Mouse (Mus musculus) mesoderm, embryonic 11.5 days (tissue): ENCODE measurements around the gene Krt18.
"Not testable (repeated sequence)": the region's sequence is repeated elsewhere in the genome, so short reads cannot be mapped to it uniquely, and the experiment has no call there.

Source experiments
- DNase-seq: peaks from one replicate; pipeline ENCODE4 v3.0.0-alpha.2; 2012; ENCODE audit warnings: low read depth, low spot score

Gene Krt18

GRCm38 (mm10) chr15:102028040-102028439 lies at the start of gene Krt18:
Gene Krt18 (plus strand): TSS chr15:102028180.
- no peak for DNase-seq

DNA sequence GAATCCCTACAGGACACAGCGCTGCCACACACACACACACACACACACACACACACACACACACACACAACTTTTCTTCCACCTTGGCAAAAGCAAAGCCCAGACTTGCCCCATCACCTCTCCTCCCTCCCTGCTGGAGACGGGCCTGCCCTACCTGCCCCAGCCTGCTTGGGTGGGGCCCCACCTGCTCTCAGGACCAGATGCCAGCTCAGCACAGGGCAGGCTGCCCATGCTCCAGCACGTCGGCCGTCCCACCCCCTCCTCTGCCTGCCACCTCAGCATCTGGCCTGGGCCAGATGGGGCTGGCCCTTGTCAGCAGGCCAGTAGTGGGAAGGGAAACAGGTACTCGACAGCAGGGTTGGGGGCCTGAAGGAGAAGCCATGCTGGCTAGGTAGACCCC lies 47.1 kb upstream of the Krt18 start:
- no peak for DNase-seq

DNA sequence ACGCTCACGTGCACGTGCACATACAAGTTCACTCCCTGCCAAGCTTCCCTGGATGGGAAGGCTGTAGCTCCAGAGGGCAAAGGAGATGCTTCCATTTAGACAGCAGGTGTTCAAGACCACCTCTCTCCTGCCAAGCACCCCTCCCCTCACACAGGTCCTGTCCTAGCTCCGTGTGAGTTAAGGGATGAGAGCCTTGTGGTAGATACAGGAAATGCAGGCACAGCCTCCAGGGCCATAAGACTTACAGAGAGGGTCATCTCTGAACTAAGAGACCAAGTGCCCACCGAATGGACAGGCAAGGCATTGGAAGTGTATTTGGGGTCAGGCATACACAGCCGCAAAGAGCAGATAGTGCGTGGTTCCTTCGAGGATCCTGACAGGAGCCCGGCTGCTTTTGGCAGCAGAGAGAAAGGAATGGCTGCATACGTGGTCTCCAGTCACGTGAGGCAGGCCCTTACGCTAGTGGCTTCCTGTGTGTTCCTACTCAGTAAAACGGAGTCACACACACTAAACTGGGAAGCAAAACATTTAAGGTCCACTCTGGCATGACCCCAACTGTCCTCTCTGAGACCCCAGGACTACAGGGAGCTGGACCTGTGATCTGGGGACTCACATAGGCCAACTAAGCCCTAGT lies 44.5 kb upstream of the Krt18 start:
- DNase-seq: no peak

DNA sequence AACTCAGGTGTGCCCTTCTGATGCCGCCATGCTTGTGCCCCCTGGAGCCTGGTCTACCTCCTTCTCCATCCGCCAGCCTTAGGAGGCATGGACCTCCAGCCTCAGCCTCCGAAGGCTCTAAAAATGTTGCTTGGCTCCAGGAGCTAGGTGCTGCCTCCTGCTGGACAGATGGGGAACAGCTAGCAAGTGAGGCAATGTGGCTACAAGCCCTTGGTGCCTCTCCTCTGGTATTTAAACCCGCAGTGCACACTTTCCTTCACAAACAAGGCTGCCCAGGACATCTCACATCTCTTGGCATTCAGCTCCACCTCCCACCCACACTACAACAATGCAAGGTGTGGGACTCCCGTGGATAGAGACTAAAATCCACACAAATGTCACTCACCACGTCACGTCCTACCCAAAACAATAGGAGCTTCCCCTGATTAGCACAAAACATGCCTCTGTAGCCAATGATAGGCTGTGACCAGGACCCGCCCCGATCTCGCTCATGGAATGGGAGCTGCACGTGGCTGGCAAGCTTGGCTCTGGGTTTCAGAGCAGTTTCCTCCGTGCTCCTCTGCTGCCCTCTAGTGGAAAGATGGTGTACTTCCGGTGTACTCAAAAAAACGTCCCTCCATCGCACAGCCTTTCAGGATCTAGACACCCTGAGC lies 43.9 kb upstream of the Krt18 start:
- DNase-seq: peak; percentile 97

DNA sequence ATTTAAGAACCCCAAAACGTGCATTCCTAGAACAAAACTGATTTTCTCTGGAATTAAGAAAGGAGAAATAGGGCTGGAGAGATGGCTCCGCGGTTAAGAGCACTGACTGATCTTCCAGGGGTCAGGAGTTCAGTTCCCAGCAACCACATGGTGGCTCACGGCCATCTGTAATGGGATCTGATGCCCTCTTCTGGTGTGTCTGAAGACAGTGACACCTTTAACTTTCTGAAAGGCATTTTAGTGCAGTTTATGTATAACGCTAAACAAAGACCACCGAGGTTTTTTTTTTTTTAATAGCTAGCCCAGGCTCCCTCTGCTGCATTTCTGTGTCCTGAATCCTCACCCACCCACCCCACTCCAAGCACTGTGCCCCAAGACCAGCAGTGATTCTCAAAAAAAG lies 43.2 kb upstream of the Krt18 start:
- no peak for DNase-seq

DNA sequence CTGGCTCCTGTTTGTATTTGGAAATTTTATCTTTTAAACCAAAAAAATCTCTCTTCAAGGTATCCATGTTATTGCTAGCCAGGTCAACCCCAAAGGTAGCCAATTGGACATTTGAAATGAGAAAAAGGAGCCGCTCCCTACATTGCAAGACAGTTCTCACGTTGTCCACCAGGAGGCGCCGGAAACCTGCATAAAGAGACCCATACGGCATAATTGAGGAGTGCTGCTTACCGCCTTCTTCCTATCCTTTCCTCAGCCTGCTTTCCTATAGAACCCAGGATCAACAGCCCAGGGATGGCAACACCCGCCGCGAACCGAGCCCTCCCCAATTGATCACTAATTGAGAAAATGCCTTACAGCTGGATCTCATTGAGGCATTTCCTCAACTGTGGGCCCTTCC lies 39.9 kb upstream of the Krt18 start:
- DNase-seq: peak; percentile 87

DNA sequence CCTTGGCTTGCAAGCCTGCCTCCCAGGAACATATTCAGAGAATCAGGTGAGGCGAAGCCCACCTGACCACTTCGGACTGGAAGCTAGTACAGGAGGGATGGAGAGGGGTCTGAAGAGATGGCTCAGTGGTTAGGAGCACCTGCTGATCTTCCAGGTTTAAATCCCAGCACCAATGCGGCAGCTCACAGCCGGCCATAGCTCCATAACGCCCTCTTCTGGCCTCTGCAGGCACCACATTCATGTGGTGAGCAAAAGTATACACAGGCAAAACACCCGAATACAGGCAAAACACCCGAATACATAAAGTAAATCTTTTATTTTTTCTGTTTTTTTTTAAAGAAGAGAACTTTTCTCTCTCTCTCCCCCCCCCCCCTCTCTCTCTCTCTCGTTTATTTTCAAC lies 39.3 kb upstream of the Krt18 start:
- no peak for DNase-seq

DNA sequence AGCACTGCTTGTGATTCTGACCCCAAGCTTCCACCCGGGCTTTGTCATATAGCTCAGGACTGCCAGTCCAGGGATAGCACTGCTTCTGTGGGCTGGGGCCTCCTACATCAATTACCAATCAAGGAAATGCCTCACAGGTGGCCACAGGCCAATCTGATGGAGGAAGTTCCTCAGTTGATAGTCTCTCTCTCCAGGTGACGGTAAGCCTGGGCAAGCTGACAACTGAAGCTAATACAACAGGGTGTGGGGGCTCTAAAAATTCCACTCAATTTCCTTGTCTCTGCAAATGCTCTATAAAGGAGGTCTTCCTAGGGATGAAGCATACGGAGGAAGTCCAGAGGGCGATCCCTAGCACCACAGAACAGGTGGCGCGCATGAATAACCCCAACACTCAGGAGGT lies 37.0 kb upstream of the Krt18 start:
- no peak for DNase-seq

DNA sequence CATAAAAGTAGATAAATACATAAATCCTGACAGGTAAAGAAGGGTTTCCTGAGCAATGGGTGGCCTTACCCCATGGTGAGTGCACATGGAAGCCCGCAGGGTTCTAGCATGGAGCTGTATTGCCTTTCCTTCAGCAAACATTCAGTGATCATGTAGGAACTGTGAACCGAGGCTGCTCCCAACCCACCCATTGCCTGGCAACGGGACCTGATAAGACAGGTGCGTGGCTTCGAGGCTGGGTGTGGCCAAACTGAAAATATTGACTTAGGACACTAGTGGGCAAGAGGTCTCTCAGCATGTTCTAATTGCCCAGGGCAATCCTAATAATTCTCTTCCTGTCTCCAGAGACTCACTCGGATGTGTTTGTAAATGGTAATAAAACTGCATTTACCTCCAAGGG lies 33.6 kb upstream of the Krt18 start:
- no peak for DNase-seq

DNA sequence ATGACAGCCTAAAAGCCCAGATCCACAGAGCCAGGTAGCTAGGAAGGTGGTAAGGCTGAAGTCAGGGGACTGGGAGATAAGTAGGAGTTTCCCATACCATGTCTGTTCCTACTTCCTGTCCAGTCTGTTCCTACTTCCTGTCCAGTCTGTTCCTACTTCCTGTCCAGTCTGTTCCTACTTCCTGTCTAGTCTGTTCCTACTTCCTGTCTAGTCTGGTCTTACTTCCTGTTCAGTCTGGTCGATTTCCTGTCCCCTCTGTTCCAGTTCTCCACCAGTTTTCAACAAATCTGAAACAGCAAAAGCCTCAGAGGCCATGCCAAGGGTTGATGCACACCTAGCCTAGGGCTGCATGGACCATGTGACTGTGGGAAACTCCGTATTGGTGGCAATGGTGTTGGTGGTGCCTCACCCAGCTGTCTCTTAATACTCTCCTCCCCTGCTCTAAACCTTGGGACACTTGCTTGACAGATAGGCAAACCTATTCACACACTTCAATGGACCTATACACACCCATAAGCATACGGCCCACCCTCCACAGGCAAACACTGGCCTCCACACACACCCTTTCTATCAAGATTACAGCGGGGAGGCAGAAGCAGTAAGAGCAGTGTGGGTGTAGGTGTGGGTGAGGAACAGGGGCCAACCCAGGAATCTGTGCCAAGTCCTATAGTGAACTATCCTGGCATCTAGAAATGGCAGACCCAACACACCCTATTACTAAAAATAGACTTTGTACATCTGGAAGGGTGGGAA lies 32.3 kb upstream of the Krt18 start:
- no peak for DNase-seq

DNA sequence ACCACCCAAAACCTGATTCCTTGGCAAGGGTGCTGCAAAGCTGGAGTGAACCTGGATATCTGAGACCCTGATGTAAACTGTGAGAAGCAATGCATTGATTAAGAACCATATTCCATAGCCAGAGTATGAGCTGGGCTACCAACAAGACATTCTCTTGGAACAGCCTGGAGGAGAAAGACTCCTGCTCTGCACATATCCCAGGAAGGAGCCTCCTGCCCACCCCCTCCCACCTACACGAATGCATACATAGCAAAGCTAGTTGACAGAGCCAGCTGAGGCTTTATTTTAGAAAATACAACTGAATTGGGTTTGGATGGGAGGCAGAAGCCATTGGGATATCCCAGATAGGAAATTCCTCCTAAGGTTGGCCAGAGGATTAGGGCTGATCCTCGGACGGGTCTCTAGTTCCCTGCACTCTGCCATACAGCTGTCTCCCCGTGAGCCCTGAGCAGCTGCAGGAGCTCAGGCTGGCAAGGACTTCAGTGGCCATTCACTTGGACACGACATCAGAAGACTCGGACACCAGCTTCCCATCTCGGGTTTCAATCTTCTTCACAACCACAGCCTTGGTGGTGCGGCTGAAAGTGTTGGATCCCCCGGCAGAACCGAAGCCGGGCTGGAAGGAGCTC lies 31.4 kb upstream of the Krt18 start:
- not testable (repeated sequence) for DNase-seq

DNA sequence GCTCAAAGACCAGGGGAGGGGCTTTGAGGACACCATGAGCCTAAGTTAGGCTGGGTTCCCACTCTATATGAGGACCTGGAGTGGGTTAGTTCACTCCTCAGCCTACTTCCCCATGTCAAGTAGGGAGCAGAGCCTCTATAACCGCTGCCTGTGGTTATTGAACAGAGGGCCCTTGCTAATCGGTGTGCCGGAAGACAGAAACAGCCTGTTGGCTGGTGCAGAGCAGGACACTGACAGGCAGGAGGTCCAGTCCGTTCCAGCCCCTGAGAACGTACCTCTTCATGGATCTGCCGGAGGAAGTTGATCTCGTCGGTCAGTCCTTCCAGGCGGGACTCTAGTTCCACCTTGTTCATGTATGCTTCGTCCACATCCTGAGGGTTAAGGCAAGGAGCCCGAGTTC lies 28.8 kb upstream of the Krt18 start:
- DNase-seq: no peak

GRCm38 (mm10) chr15:101999676-102000335 lies 28.2 kb upstream of the Krt18 start:
- DNase-seq: no peak

DNA sequence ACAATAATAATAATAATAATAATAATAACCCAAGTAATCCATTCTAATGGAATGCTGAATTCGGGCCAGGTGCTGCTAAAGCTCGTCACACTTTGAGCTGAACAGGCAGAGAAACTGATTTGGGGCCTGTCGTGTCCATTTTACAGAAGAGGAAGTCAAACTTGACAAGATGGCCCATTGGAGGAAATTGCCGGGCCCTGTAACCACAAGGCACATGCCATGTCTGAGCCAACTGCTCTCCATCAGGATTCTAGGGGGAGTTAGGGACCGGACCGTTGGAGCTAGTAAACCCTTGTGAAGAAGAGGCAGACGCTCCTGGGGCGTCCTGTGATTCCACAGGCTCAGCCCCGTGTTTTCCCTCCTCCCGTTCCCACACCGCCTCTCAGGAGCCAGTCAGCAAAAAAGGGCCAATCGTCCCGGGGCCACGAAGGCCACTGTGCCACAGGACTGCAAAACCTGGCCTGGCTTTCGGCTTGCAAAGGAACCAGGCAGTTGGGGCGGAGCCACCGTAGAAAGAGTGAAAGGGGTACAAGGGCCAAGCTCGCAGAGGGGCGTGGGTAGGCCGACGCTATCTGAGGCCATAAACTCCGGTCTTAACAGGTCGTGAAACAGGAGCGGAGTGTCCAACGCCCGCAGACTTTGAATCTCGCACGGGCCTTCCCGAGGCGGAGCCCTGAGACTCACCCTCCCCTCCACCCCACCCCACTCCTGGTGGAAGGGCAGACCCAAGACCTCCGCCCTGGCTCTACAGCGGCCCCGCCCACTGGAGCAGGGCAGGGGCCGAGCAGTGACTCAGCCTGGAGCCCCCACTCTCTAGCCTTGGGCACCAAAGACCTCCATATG lies 25.1 kb upstream of the Krt18 start:
- peak; percentile 80 for DNase-seq

- DNase-seq: no peak
Observed at GRCm38 (mm10) chr15:102003516-102003915, 24.5 kb upstream of the Krt18 start.

GRCm38 (mm10) chr15:102004189-102004588 lies 23.8 kb upstream of the Krt18 start, which contains the start of gene Krt8:
Gene Krt8 (minus strand): TSS chr15:102004482.
- no peak for DNase-seq

GRCm38 (mm10) chr15:102005290-102005689 lies 22.7 kb upstream of the Krt18 start:
- DNase-seq: no peak

DNA sequence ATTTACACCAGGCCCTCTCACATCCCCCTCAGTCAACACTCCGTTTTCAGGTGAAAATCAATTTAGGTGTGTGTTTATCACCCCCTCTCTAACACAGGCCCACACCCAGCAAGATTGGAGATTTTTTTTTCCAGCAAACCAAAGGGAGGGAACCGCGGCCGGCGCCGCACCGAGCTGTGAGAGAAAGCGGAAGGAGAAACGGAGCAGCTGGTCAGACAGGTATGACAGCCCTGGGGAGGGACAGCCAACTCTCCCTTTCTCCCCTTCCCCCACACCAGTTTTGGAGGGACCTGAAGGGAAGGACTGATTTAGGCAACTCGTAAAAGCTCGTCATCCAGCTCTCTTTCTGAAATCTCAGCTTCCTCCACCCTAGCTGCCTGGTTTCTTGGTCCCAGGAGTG lies 21.7 kb upstream of the Krt18 start:
- no peak for DNase-seq

GRCm38 (mm10) chr15:102007097-102008069 lies 20.6 kb upstream of the Krt18 start:
- no peak for DNase-seq
